Mouse (Mus musculus) kidney, adult 2 months (tissue): ENCODE measurements around the gene Pitpnm1.
"Not testable (repeated sequence)": the region's sequence is repeated elsewhere in the genome, so short reads cannot be mapped to it uniquely, and the experiment has no call there.

Experiments used
- CTCF ChIP-seq: fragments of 200-500 bp; conservative IDR thresholded peaks from 2 replicates; pipeline ENCODE4 v1.5.1; 2011; ENCODE audit warnings: low read depth, mild to moderate bottlenecking, control low read depth, low read length, moderate library complexity, mixed read lengths; ENCODE audit not compliant: insufficient read depth, insufficient read length
- POLR2A ChIP-seq: fragments of 200-500 bp; IDR thresholded peaks from one replicate; pipeline ENCODE4 v1.6.1; 2011; ENCODE audit warnings: low read depth, low read length, control low read depth

DNA sequence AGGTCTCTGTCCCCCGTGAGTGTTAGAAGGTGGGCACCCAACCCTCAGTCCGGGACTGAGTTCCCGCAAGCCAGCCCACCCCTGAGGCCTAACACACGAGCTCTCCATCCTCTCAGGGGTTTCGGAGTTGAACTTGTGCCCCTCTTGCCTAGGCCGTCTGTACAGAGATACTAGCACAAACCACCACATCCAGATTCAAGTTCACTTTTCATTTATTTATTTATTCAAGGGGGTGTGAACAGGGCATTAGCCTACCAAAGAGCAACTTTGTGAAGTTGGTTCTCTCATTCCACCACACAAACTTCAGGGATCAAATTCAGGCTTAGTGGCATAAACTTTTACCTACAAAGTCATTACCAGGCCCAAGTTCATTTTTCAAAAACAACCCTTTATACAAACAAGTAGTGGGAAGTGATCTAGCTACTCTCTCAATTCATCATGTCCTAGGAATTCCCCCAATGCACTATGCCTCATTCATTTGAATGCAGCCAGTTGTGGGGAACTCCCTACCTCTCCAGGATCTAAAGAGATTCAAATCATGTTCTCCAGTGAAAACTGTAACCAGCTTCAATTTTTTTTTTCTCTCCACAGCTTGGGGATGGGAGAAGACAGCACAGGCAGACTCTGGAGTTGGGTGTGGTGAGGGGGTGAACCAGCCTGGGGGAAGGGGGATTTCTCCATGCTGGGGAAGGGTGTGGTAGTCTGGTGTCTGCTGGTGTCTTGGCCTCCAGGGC, 35.6 kb downstream of the Pitpnm1 start:
- not testable (repeated sequence) for TF ChIP-seq POLR2A, CTCF
